Mouse (Mus musculus) forelimb bud, embryonic 11.5 days (tissue): ENCODE measurements at regions not wholly inside any gene's neighbourhood (a gene's known extent, or its start where the extent isn't known, plus 50 kb on each side); places are given as distances from the start of the nearest gene placed in this dataset.

ENCODE experiments used
- DNase-seq: peaks from one replicate; pipeline ENCODE4 v3.0.0-alpha.2; 2012; ENCODE audit warnings: low read depth, low spot score

DNA sequence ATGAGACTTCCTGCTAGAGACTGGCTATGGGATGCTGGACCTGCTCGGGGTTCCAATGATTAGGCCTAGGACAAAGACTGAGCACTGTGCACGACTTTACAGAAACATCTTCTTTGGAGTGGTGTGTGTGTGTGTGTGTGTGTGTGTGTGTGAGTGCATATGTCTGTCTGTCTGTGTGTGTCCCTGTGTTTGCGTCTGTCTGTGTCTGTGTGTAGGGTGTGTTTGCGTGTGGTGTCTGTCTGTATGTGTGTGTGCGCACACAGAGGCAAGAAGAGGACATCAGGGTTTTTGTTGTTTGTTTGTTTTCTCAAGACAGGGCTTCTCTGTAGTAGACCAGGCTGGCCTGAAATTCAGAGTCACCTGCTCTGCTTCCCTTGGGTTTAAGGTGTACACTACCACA, 51.9 kb upstream of the Slco4a1 start:
- no peak for DNase-seq

GRCm38 (mm10) chr2:180403621-180404020, 52.4 kb upstream of the Slco4a1 start:
- DNase-seq, result no peak

- DNase-seq, result no peak
Measured at GRCm38 (mm10) chr2:180402851-180403459, 53.1 kb upstream of the Slco4a1 start.

- DNase-seq, result no peak
Measured at GRCm38 (mm10) chr2:180402433-180402832, 53.6 kb upstream of the Slco4a1 start.

DNA sequence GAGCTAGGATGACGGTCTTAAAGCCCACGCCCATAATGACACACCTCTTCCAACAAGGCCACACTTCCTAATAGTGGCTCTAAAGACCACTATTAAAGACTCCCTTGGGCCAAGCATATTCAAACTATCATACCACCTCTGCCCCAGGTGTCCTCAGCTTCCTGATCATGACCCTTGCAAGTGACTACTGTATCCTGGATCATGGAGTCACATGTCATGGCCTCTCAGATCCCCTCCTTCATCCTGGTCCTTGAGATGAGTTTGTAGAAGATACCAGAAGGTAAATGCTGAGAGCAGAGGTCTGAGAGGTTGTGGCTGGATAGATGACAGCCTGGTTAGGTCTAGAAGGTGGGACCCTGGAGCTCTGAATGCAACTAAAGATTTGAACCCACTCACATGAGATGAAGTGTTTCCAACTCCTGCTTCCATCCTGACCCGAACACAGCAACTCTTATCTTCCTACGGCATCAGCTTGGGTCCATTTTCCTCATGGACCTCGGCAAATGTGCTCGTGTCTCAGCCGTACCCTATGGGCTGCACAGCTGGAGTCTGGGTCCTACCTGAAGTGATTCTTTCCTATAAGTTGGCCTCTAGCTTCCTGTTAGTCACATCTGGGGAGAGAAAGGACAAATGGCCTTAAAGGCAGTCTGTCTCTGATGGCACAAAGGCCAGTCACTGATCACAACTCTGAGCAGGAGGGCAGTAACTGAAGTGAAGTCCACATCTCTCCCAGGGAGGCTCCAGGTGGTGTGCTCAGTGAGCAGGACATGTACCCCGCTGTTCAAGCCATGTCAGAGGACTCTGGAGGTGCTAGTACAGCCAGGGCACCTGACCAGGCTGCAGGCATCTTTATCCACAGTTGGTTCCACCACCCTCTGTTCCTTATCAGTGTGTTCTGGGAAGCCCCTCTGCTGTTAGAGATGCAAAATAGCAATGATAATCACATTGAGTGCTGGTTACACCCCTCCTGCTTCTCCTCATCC, 54.3 kb upstream of the Slco4a1 start:
- no peak for DNase-seq

DNA sequence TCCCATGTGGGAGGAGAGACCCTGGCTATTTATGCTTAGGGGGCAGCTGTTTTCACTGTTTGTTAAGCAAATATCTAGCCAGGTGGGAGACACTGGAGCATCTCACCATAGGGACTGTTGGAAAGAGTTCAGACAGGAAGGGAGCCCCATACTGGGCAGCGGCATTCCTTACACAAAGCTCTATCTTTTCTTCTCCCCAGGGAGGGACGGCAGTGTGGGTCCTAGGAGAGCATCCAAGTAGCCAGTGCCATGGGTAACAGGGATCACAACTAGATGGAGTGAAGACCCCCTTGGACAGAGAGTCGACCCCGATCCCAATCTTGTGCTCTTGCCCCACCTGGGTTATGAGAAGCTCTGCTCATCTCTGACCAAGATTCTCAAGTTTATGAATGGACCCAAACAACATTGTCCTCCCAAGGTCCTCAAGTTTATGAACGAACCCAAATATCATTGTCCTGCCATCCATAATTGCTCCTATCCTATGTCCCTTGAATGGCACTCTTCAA, 55.5 kb upstream of the Slco4a1 start:
- no peak for DNase-seq

DNA sequence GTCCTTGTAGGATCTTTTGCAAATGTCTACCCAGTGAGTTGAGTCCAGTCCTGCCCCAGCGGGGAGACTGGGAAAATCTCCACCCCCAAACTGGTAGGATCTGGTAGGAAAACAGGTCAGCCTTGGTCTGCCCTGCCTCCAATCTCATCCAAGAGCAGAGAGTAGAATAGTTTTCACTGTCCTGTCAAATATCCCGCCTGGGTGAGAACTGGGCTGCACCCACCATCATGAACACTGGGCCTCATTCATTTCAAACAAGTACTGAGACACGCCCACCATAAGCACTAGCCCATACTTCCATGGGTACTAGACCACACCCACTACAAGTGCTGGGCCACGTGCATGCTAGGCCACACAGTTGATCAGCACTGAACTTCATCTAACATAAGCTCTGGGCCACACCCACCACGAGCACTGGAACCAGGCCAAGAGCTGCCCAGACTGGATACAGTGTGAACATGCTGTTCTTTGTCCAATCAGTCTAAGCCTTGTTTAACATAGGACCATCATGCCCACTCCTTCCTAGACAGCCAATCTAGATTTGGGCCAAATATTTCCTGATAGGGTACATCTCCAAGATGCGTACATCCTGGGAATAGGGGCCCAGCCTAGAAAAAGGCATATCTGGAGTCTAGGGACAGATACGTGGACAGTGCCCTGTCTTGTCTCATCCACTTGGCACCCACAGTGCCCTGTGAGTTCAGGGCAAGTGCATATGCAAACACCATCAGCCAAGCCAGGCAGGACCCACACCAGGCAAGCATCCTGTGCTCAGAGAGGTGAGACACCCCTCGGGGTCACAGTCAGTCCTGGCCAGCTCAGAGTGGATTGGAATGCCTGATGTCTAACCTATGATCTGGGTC, 56.2 kb upstream of the Slco4a1 start:
- no peak for DNase-seq

- no peak for DNase-seq
Measured at GRCm38 (mm10) chr2:180398851-180399447, 57.1 kb upstream of the Slco4a1 start.

GRCm38 (mm10) chr2:180398481-180398754, 57.6 kb upstream of the Slco4a1 start:
- no peak for DNase-seq

- no peak for DNase-seq
Measured at GRCm38 (mm10) chr2:180397723-180398480, 58.1 kb upstream of the Slco4a1 start.

GRCm38 (mm10) chr2:180396664-180397377, 59.2 kb upstream of the Slco4a1 start:
- no peak for DNase-seq

DNA sequence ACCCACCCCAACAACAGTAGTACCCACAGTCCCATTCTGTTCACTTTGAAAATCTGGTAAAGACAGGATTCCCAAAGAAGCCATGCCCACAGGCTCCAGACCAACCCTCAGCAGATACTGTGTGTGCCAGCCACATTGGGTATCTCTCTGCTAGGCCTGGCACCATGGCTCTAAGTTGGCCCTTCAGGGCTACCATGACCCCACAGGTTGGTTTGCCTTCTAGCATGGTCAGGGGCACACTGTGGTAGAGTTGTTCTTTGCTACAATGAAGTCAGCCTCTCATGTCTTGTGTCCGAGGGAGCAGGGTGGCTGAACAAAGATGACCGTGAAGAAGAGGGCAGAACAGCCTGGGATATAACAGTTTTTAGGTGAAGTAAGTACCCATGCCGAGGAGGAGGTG, 59.8 kb upstream of the Slco4a1 start:
- no peak for DNase-seq

- DNase-seq, result no peak
Measured at GRCm38 (mm10) chr2:180395279-180396034, 60.6 kb upstream of the Slco4a1 start.

- no peak for DNase-seq
Measured at GRCm38 (mm10) chr2:180392846-180393700, 58.6 kb upstream of the Gata5 start.

DNA sequence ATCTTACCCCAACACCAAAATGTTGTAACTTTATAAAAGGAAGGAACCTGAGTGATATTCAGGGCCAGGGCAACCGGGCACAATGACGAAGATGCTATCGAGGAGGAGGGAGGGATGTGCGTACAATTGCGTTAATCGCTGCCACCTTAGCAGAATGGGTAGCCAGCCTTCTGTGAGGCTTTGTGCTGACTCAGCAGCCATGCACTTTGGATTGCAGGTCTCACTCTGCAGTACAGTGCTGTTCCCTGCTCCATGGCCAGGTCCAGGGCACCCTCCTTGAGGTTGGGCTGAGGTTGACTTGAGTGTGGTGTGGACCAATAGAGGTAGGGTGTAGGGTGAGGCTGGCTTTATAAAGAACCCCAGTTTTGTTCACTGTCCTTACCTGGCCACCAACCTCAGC, 57.8 kb upstream of the Gata5 start:
- DNase-seq, result no peak

DNA sequence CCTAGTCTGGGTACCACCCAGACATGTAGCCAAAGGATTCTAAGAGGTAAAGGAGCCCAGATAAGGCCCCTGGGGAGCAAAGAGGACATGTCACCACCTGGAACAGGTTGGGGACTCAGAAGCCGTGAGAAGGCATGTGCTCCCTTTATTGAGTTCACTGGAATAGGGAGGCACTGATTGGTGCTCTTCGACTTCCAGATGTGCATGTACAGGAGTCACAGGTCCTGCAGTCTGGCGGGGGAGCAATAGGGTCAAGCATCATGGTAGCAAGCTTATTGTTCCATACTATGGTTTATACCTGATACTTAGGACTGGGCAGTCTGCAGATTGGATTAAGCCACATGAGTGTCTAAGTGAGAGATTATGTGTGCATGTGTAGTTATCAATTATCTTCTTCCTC, 56.9 kb upstream of the Gata5 start:
- DNase-seq, result no peak

DNA sequence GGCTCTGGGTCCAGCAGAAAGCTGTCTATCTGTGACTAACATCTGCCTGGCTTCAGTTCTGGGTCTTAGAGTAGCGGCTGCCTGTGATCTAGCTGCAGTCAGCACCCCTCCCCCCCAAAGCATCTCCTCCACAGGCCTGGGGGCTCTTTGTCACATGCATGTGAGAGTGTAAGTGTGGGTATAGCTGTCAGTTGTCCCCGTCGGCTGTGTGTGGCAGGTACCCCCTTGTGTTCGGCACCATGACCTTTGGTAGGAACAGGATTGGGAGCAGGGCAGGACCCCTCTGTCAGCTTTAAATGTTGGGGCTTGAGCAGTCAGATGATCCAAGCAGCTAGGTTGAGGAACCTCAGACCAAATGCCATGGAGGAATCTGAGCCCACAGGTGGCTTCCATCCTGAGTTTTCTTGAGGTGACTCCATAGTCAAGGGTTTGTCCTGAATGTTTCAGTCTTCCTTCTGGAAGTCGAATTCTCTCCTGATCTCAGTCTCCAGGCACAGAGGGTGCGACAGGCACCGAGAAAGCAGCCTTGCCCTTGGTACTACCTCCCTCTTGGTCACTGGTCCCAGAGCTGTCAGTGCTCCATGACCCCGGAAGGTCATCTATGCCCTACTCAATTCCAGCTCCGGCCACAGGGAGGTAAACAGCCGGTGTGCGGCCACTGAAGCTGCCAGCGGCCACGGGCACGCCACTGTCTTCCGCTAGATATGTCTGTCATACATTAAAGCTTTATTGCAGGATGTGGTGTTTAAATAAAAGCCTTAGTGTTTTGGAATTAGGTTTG, 55.9 kb upstream of the Gata5 start:
- no peak for DNase-seq

DNA sequence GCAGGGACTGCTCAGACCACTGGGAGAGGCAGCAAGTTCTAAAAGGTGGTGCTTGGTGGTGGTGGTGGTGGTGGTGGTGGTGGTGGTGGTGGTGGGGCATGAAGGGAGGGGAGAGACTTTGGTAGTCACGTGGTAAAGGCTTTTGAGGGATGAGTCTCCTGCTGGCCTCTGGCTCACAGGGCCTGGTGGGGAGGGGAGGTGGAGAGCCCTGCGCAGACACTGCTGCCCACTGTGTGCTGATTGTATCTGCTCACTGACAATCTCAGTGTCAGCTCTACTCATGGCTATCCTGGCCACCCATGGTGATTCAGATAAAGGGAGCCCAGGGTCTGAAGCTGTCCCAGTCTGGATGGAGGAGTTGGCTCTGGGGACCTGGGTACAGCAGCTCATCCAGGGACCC, 55.0 kb upstream of the Gata5 start:
- no peak for DNase-seq
